Mouse (Mus musculus) bone marrow, adult 2 months (tissue): ENCODE measurements at regions not wholly inside any gene's neighbourhood (a gene's known extent, or its start where the extent isn't known, plus 50 kb on each side); places are given as distances from the start of the nearest gene placed in this dataset.

Experiments used
- CTCF ChIP-seq: fragments of 200-500 bp; IDR thresholded peaks from 2 replicates; pipeline ENCODE4 v1.5.1; 2011; ENCODE audit warnings: low read length, control low read depth; ENCODE audit not compliant: control insufficient read depth, insufficient read depth
- POLR2A ChIP-seq: fragments of 200-500 bp; IDR thresholded peaks from 2 replicates; pipeline ENCODE4 v1.6.1; 2011; ENCODE audit warnings: low read depth, mild to moderate bottlenecking, control low read depth, low read length, borderline replicate concordance; ENCODE audit not compliant: control insufficient read depth

- no peak for TF ChIP-seq CTCF
- no peak for TF ChIP-seq POLR2A
These were observed 322.8 kb upstream of the Hsf2 start for GRCm38 (mm10) chr10:57163359-57163758.
